Mouse (Mus musculus): Measurements from ENCODE around the gene Ubqlnl.
A peak's percentile ranks its signal among the peaks of the same experiment; 100 is the strongest.

DNA sequence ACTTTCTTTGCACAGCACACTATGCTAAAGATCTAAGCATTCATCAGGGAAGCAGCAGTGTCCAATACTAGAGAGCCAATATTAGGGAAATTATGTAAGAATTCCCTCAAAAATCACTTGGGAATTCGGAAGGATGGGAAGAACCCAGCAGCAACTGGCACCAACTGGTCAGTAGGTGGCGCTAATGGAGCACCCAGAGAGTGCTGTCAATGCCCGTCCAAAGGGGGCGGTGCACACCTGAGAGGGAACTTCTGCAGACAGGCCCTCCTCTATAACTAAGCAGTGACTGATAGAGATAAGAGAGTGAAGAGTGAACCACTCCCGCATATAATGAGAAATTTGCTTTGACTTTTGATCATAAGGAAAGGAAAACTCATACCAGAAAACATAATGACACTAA, 49.5 kb upstream of the Ubqlnl start:
- TF ChIP-seq POLR2A (IDR thresholded peaks at IDR 0.05; ENCODE audit: extremely low read depth, insufficient read depth, low read length) = no peak
- peak; percentile 100 for TF ChIP-seq CTCF (IDR thresholded peaks at IDR 0.05; ENCODE audit: low read depth, low read length)
